Mouse (Mus musculus) stomach, embryonic 16.5 days (tissue): ENCODE results near the gene Fam178b. TPM values are rescaled to one million over a fixed set of nuclear protein-coding genes. Genes with fewer than 3 reads are reported as not detected.

Experiments used
- ATAC-seq: fragments of 200-750 bp; cut with Nextera tagmentation; 2 replicates; pipeline ENCODE4 v1.8.0; 2017; ENCODE audit warnings: moderate number of reproducible peaks, moderate TSS enrichment; ENCODE audit not compliant: insufficient read depth, low FRiP score
- H3K27ac ChIP-seq: fragments of 300-500 bp; sonication (generic); 2 replicates; pipeline ENCODE4 v1.5.1; 2014; ENCODE audit warnings: low read length
- H3K27me3 ChIP-seq: fragments of 300-500 bp; sonication (generic); 2 replicates; pipeline ENCODE4 v1.6.1; 2014; ENCODE audit warnings: low read length, control low read depth, mixed read lengths; ENCODE audit not compliant: control insufficient read depth, insufficient read depth
- H3K36me3 ChIP-seq: fragments of 300-500 bp; sonication (generic); 2 replicates; pipeline ENCODE4 v1.6.1; 2014; ENCODE audit warnings: low read length; ENCODE audit not compliant: control insufficient read depth, insufficient read depth
- H3K4me1 ChIP-seq: fragments of 300-500 bp; sonication (generic); 2 replicates; pipeline ENCODE4 v1.6.1; 2014; ENCODE audit warnings: low read length, control low read depth, mixed read lengths; ENCODE audit not compliant: control insufficient read depth, insufficient read depth
- H3K4me2 ChIP-seq: fragments of 300-500 bp; sonication (generic); 2 replicates; pipeline ENCODE4 v1.6.1; 2014; ENCODE audit warnings: low read depth, low read length, mixed read lengths
- H3K4me3 ChIP-seq: fragments of 300-500 bp; sonication (generic); replicated peaks from 2 replicates; pipeline ENCODE4 v1.5.1; 2014; ENCODE audit warnings: mild to moderate bottlenecking, low read length
- H3K9ac ChIP-seq: fragments of 300-500 bp; sonication (generic); 2 replicates; pipeline ENCODE4 v1.6.1; 2014; ENCODE audit warnings: low read length
- H3K9me3 ChIP-seq: fragments of 300-500 bp; sonication (generic); replicated peaks from 2 replicates; pipeline ENCODE4 v1.6.1; 2016; ENCODE audit warnings: low read length, control low read depth; ENCODE audit not compliant: control insufficient read depth
- whole genome bisulfite sequencing: fragments of 180-500 bp; shearing (Covaris S2); extraction: QIAGEN DNeasy Blood & Tissue Kit; methylation state at CpG from one replicate; pipeline ENCODE4 v1.1.7; 2014; 5-methylcytosine and 5-hydroxymethylcytosine counted together
- polyA plus RNA-seq: library from polyadenylated mRNA; unstranded; fragments of >200 nt; fragmentation: Nextera tagmentation; extraction: Ambion mirVana; gene quantifications from 2 replicates; pipeline ENCODE4 v1.2.1, GENCODE M21; 2015

Gene Fam178b
- polyA plus RNA-seq, 1 experiment from 2014 or later, result 0.50 TPM

DNA sequence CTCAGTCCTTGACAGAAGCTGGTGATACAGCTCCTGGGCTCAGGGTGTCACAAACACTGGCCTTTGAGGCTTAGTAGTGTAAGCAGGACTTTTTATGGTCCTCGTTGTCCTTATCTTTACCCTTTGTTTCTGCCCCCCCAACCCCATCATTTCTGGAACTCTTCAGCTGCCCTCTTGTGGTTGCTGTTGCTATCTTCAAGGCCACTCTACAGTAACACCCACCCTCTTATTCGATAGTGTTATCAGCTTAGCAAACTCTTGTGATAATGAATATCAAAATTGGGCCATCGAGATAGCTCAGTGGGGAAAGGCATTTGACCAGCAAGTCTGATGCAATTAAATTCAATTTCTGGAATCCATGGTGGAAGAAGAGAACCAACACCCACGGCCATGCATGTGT, 18.5 kb downstream of the Fam178b start:
- Histone ChIP-seq H3K4me1 (no peaks in the 10 kb centered on the region), H3K27me3 (no peaks in the 10 kb centered on the region), H3K27ac (peak overlapping the region; percentile 6; the same call in 1 of the 2 replicates), H3K9ac (no peak overlapping the region), H3K9me3 (no peaks in the 10 kb centered on the region), H3K36me3 (no peaks in the 10 kb centered on the region), H3K4me2 (no peak overlapping the region), H3K4me3 (no peak overlapping the region)
- no peak for ATAC-seq
- 50% methylated on average over 4 of the region's 4 CpGs for WGBS

GRCm38 (mm10) chr1:36658621-36659399, 24.2 kb downstream of the Fam178b start:
- peak; percentile 73; the same call in 1 of the 2 replicates for ATAC-seq
- H3K36me3 ChIP-seq, result no peaks in the 10 kb centered on the region
- H3K9me3 ChIP-seq, result no peaks in the 10 kb centered on the region
- H3K27me3 ChIP-seq, result no peaks in the 10 kb centered on the region
- H3K4me1 ChIP-seq, result no peaks in the 10 kb centered on the region
- H3K4me3 ChIP-seq, result no peak overlapping the region
- no peak overlapping the region for H3K9ac ChIP-seq
- WGBS, result 66% methylated on average over 7 of the region's 7 CpGs
- H3K4me2 ChIP-seq, result no peak overlapping the region
- peak overlapping the region; percentile 18; the same call in 1 of the 2 replicates for H3K27ac ChIP-seq

GRCm38 (mm10) chr1:36657658-36658415, 25.1 kb downstream of the Fam178b start:
- Histone ChIP-seq H3K4me3 (no peak overlapping the region), H3K4me1 (no peaks in the 10 kb centered on the region), H3K27me3 (no peaks in the 10 kb centered on the region), H3K9me3 (no peaks in the 10 kb centered on the region), H3K27ac (no peak overlapping the region), H3K4me2 (no peak overlapping the region), H3K36me3 (no peaks in the 10 kb centered on the region), H3K9ac (no peak overlapping the region)
- no peak for ATAC-seq
- 78% methylated on average over 4 of the region's 4 CpGs for whole genome bisulfite sequencing

- Histone ChIP-seq H3K9ac (no peak overlapping the region), H3K4me2 (no peak overlapping the region), H3K9me3 (no peaks in the 10 kb centered on the region), H3K4me1 (no peaks in the 10 kb centered on the region), H3K4me3 (no peak overlapping the region), H3K27ac (no peak overlapping the region), H3K27me3 (no peaks in the 10 kb centered on the region), H3K36me3 (no peaks in the 10 kb centered on the region)
- ATAC-seq, result no peak
- WGBS, result 76% methylated on average over 3 of the region's 3 CpGs
These were observed 26.8 kb downstream of the Fam178b start for GRCm38 (mm10) chr1:36656233-36656632.

GRCm38 (mm10) chr1:36655039-36655438, 27.9 kb downstream of the Fam178b start:
- WGBS, result 79% methylated on average over 5 of the region's 5 CpGs
- Histone ChIP-seq H3K27me3 (no peaks in the 10 kb centered on the region), H3K4me2 (no peak overlapping the region), H3K27ac (no peak overlapping the region), H3K9ac (no peak overlapping the region), H3K9me3 (no peaks in the 10 kb centered on the region), H3K4me1 (no peaks in the 10 kb centered on the region), H3K36me3 (no peaks in the 10 kb centered on the region), H3K4me3 (no peak overlapping the region)
- no peak for ATAC-seq

- H3K27ac ChIP-seq, result peak overlapping the region; percentile 87
- no peak overlapping the region for H3K4me2 ChIP-seq
- WGBS, result 50% methylated on average over 5 of the region's 5 CpGs
- no peak overlapping the region for H3K4me3 ChIP-seq
- no peaks in the 10 kb centered on the region for H3K27me3 ChIP-seq
- ATAC-seq, result peak; percentile 84
- no peaks in the 10 kb centered on the region for H3K36me3 ChIP-seq
- H3K9me3 ChIP-seq, result no peaks in the 10 kb centered on the region
- no peak overlapping the region for H3K9ac ChIP-seq
- no peaks in the 10 kb centered on the region for H3K4me1 ChIP-seq
These were observed 35.4 kb downstream of the Fam178b start for GRCm38 (mm10) chr1:36647631-36648030.

DNA sequence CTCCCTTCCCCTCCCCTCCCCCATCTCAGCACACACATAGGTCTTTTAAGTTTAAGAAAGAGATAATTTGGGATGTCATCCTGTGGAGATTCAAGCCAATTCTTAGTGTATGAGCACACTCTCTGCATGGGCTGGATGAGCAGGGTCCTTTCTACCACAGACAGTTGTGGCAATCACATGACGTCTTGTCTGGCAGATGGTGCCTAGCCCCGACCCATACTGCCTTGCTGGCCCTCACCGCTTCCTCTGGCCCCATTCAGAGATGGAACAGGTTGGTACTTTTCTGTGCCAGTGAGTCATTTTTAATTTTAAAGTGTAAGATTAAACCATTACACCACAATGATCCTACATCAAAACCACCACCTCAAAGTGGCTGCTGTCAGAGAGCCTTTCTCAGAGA, 36.7 kb downstream of the Fam178b start:
- no peak for ATAC-seq
- no peak overlapping the region for H3K4me2 ChIP-seq
- no peaks in the 10 kb centered on the region for H3K36me3 ChIP-seq
- H3K9me3 ChIP-seq, result no peaks in the 10 kb centered on the region
- WGBS, result 69% methylated on average over 3 of the region's 3 CpGs
- H3K27ac ChIP-seq, result no peak overlapping the region
- H3K27me3 ChIP-seq, result no peaks in the 10 kb centered on the region
- no peak overlapping the region for H3K4me3 ChIP-seq
- H3K4me1 ChIP-seq, result no peaks in the 10 kb centered on the region
- H3K9ac ChIP-seq, result no peak overlapping the region

GRCm38 (mm10) chr1:36644615-36645007, 38.4 kb downstream of the Fam178b start:
- H3K4me2 ChIP-seq, result no peak overlapping the region
- no peak overlapping the region for H3K9ac ChIP-seq
- no peak overlapping the region for H3K4me3 ChIP-seq
- H3K27me3 ChIP-seq, result no peaks in the 10 kb centered on the region
- H3K9me3 ChIP-seq, result no peaks in the 10 kb centered on the region
- H3K27ac ChIP-seq, result no peak overlapping the region
- no peak for ATAC-seq
- 72% methylated on average over 9 of the region's 9 CpGs for WGBS
- peaks cover 6% of the 10 kb centered on the region; the same call in 1 of the 2 replicates for H3K4me1 ChIP-seq
- no peaks in the 10 kb centered on the region for H3K36me3 ChIP-seq

GRCm38 (mm10) chr1:36643957-36644614, 38.9 kb downstream of the Fam178b start:
- no peak for ATAC-seq
- Histone ChIP-seq H3K36me3 (no peaks in the 10 kb centered on the region), H3K27ac (no peak overlapping the region), H3K9ac (no peak overlapping the region), H3K27me3 (no peaks in the 10 kb centered on the region), H3K4me2 (no peak overlapping the region), H3K4me3 (no peak overlapping the region), H3K9me3 (no peaks in the 10 kb centered on the region), H3K4me1 (peaks cover 6% of the 10 kb centered on the region; the same call in 1 of the 2 replicates)
- 85% methylated on average over 7 of the region's 7 CpGs for WGBS
